Mouse (Mus musculus): ENCODE measurements around the gene Zfyve1. TPM values are rescaled to one million over a fixed set of nuclear protein-coding genes. Genes with fewer than 3 reads are reported as not detected.
A peak's percentile ranks its signal among the peaks of the same experiment; 100 is the strongest.
"Not testable (repeated sequence)": the region's sequence is repeated elsewhere in the genome, so short reads cannot be mapped to it uniquely, and the experiment has no call there.

Gene Zfyve1
- polyA plus RNA-seq, 1 experiment from 2014 or later: 16.2 TPM

- ATAC-seq (ENCODE audit: insufficient number of reproducible peaks, low FRiP score, low TSS enrichment, low read depth) (no peak), DNase-seq (ENCODE audit: low spot score) (no peak)
- H3K4me3 ChIP-seq (ENCODE audit: low read depth, low read length): no peak overlapping the region
- no peak overlapping the region for H3K9ac ChIP-seq (ENCODE audit: low read length)
- no peaks in the 10 kb centered on the region for H3K36me3 ChIP-seq (ENCODE audit: control insufficient read depth, insufficient read depth, low read length)
- no peaks in the 10 kb centered on the region for H3K4me1 ChIP-seq (ENCODE audit: control insufficient read depth, insufficient read depth, low read length)
- 88% methylated on average over 6 of the region's 6 CpGs for WGBS
- no peak overlapping the region for H3K4me2 ChIP-seq (ENCODE audit: low read depth, severe bottlenecking)
- no peaks in the 10 kb centered on the region for H3K27me3 ChIP-seq (ENCODE audit: control insufficient read depth, insufficient read depth, low read length)
- H3K27ac ChIP-seq (replicated peaks; ENCODE audit: low read depth, low read length): no peak overlapping the region
- no peaks in the 10 kb centered on the region for H3K9me3 ChIP-seq (ENCODE audit: control insufficient read depth, low read length)
These were observed 25.2 kb upstream of the Zfyve1 start for GRCm38 (mm10) chr12:83622031-83622755.

- not testable (repeated sequence) for H3K27ac ChIP-seq (replicated peaks; ENCODE audit: low read depth, low read length); H3K4me1 ChIP-seq (ENCODE audit: control insufficient read depth, insufficient read depth, low read length); ATAC-seq (ENCODE audit: insufficient number of reproducible peaks, low FRiP score, low TSS enrichment, low read depth); DNase-seq (ENCODE audit: low spot score); H3K4me2 ChIP-seq (ENCODE audit: low read depth, severe bottlenecking); H3K27me3 ChIP-seq (ENCODE audit: control insufficient read depth, insufficient read depth, low read length); H3K36me3 ChIP-seq (ENCODE audit: control insufficient read depth, insufficient read depth, low read length); H3K9me3 ChIP-seq (ENCODE audit: control insufficient read depth, low read length); H3K4me3 ChIP-seq (ENCODE audit: low read depth, low read length); H3K9ac ChIP-seq (ENCODE audit: low read length)
- 59% methylated on average over 23 of the region's 23 CpGs for WGBS
These were observed 23.7 kb upstream of the Zfyve1 start for GRCm38 (mm10) chr12:83620694-83621093.

GRCm38 (mm10) chr12:83618981-83619380, 22.0 kb upstream of the Zfyve1 start:
- Histone ChIP-seq H3K4me2 (ENCODE audit: low read depth, severe bottlenecking) (no peak overlapping the region), H3K36me3 (ENCODE audit: control insufficient read depth, insufficient read depth, low read length) (no peaks in the 10 kb centered on the region), H3K4me1 (ENCODE audit: control insufficient read depth, insufficient read depth, low read length) (no peaks in the 10 kb centered on the region), H3K27ac (replicated peaks; ENCODE audit: low read depth, low read length) (no peak overlapping the region), H3K9me3 (ENCODE audit: control insufficient read depth, low read length) (no peaks in the 10 kb centered on the region), H3K27me3 (ENCODE audit: control insufficient read depth, insufficient read depth, low read length) (no peaks in the 10 kb centered on the region), H3K4me3 (ENCODE audit: low read depth, low read length) (no peak overlapping the region), H3K9ac (ENCODE audit: low read length) (no peak overlapping the region)
- no peak for ATAC-seq (ENCODE audit: insufficient number of reproducible peaks, low FRiP score, low TSS enrichment, low read depth)
- 82% methylated on average over 2 of the region's 2 CpGs for WGBS
- no peak for DNase-seq (ENCODE audit: low spot score)

GRCm38 (mm10) chr12:83617261-83617660, 20.2 kb upstream of the Zfyve1 start:
- no peak overlapping the region for H3K4me2 ChIP-seq (ENCODE audit: low read depth, severe bottlenecking)
- H3K4me3 ChIP-seq (ENCODE audit: low read depth, low read length): no peak overlapping the region
- H3K27ac ChIP-seq (replicated peaks; ENCODE audit: low read depth, low read length): no peak overlapping the region
- no peaks in the 10 kb centered on the region for H3K36me3 ChIP-seq (ENCODE audit: control insufficient read depth, insufficient read depth, low read length)
- no peak overlapping the region for H3K9ac ChIP-seq (ENCODE audit: low read length)
- no peaks in the 10 kb centered on the region for H3K4me1 ChIP-seq (ENCODE audit: control insufficient read depth, insufficient read depth, low read length)
- DNase-seq (ENCODE audit: low spot score) (no peak), ATAC-seq (ENCODE audit: insufficient number of reproducible peaks, low FRiP score, low TSS enrichment, low read depth) (no peak)
- no peaks in the 10 kb centered on the region for H3K27me3 ChIP-seq (ENCODE audit: control insufficient read depth, insufficient read depth, low read length)
- no peaks in the 10 kb centered on the region for H3K9me3 ChIP-seq (ENCODE audit: control insufficient read depth, low read length)
- whole genome bisulfite sequencing: 93% methylated on average over 5 of the region's 5 CpGs

- H3K9ac ChIP-seq (ENCODE audit: low read length); H3K27me3 ChIP-seq (ENCODE audit: control insufficient read depth, insufficient read depth, low read length); H3K36me3 ChIP-seq (ENCODE audit: control insufficient read depth, insufficient read depth, low read length); DNase-seq (ENCODE audit: low spot score); ATAC-seq (ENCODE audit: insufficient number of reproducible peaks, low FRiP score, low TSS enrichment, low read depth); H3K4me3 ChIP-seq (ENCODE audit: low read depth, low read length); H3K9me3 ChIP-seq (ENCODE audit: control insufficient read depth, low read length); H3K4me2 ChIP-seq (ENCODE audit: low read depth, severe bottlenecking); H3K27ac ChIP-seq (replicated peaks; ENCODE audit: low read depth, low read length); H3K4me1 ChIP-seq (ENCODE audit: control insufficient read depth, insufficient read depth, low read length): not testable (repeated sequence)
- WGBS: 79% methylated on average over 2 of the region's 2 CpGs
These were observed 9.4 kb upstream of the Zfyve1 start for GRCm38 (mm10) chr12:83606411-83606810.

GRCm38 (mm10) chr12:83602285-83602684, 5.3 kb upstream of the Zfyve1 start:
- ATAC-seq (ENCODE audit: insufficient number of reproducible peaks, low FRiP score, low TSS enrichment, low read depth) (no peak), DNase-seq (ENCODE audit: low spot score) (no peak)
- no peaks in the 10 kb centered on the region for H3K9me3 ChIP-seq (ENCODE audit: control insufficient read depth, low read length)
- H3K36me3 ChIP-seq (ENCODE audit: control insufficient read depth, insufficient read depth, low read length): no peaks in the 10 kb centered on the region
- H3K9ac ChIP-seq (ENCODE audit: low read length): no peak overlapping the region
- H3K27ac ChIP-seq (replicated peaks; ENCODE audit: low read depth, low read length): no peak overlapping the region
- H3K4me2 ChIP-seq (ENCODE audit: low read depth, severe bottlenecking): no peak overlapping the region
- H3K4me3 ChIP-seq (ENCODE audit: low read depth, low read length): no peak overlapping the region
- H3K4me1 ChIP-seq (ENCODE audit: control insufficient read depth, insufficient read depth, low read length): no peaks in the 10 kb centered on the region
- WGBS: 82% methylated on average over 5 of the region's 5 CpGs
- H3K27me3 ChIP-seq (ENCODE audit: control insufficient read depth, insufficient read depth, low read length): no peaks in the 10 kb centered on the region

GRCm38 (mm10) chr12:83597881-83598280, 859 bp upstream of the Zfyve1 start:
- no peaks in the 10 kb centered on the region for H3K9me3 ChIP-seq (ENCODE audit: control insufficient read depth, low read length)
- no peak overlapping the region for H3K4me2 ChIP-seq (ENCODE audit: low read depth, severe bottlenecking)
- H3K27ac ChIP-seq (replicated peaks; ENCODE audit: low read depth, low read length): no peak overlapping the region
- no peak overlapping the region for H3K9ac ChIP-seq (ENCODE audit: low read length)
- H3K4me1 ChIP-seq (ENCODE audit: control insufficient read depth, insufficient read depth, low read length): no peaks in the 10 kb centered on the region
- H3K27me3 ChIP-seq (ENCODE audit: control insufficient read depth, insufficient read depth, low read length): no peaks in the 10 kb centered on the region
- H3K36me3 ChIP-seq (ENCODE audit: control insufficient read depth, insufficient read depth, low read length): peaks cover 5% of the 10 kb centered on the region; the same call in 1 of the 2 replicates
- DNase-seq (ENCODE audit: low spot score) (no peak), ATAC-seq (ENCODE audit: insufficient number of reproducible peaks, low FRiP score, low TSS enrichment, low read depth) (no peak)
- WGBS: 83% methylated on average over 2 of the region's 2 CpGs
- H3K4me3 ChIP-seq (ENCODE audit: low read depth, low read length): no peak overlapping the region

- ATAC-seq (ENCODE audit: insufficient number of reproducible peaks, low FRiP score, low TSS enrichment, low read depth) (peak; percentile 29), DNase-seq (ENCODE audit: low spot score) (no peak)
- no peak overlapping the region for H3K27ac ChIP-seq (replicated peaks; ENCODE audit: low read depth, low read length)
- no peaks in the 10 kb centered on the region for H3K4me1 ChIP-seq (ENCODE audit: control insufficient read depth, insufficient read depth, low read length)
- peaks cover 7% of the 10 kb centered on the region; the same call in 1 of the 2 replicates for H3K36me3 ChIP-seq (ENCODE audit: control insufficient read depth, insufficient read depth, low read length)
- 9% methylated on average over 18 of the region's 20 CpGs for WGBS
- no peaks in the 10 kb centered on the region for H3K27me3 ChIP-seq (ENCODE audit: control insufficient read depth, insufficient read depth, low read length)
- H3K4me3 ChIP-seq (ENCODE audit: low read depth, low read length): peak overlapping the region; percentile 61
- H3K4me2 ChIP-seq (ENCODE audit: low read depth, severe bottlenecking): peak overlapping the region; percentile 48
- no peaks in the 10 kb centered on the region for H3K9me3 ChIP-seq (ENCODE audit: control insufficient read depth, low read length)
- peak overlapping the region; percentile 78 for H3K9ac ChIP-seq (ENCODE audit: low read length)
These were observed 649 bp downstream of the Zfyve1 start for GRCm38 (mm10) chr12:83596191-83596954.

All from limb, embryonic 11.5 days (tissue).